Mouse (Mus musculus): ENCODE results near the gene Ppp1r3f. TPM values are rescaled to one million over a fixed set of nuclear protein-coding genes. Genes with fewer than 3 reads are reported as not detected.

Ppp1r3f gene
- polyA plus RNA-seq, 1 experiment from 2014 or later, result 3.2 TPM

DNA sequence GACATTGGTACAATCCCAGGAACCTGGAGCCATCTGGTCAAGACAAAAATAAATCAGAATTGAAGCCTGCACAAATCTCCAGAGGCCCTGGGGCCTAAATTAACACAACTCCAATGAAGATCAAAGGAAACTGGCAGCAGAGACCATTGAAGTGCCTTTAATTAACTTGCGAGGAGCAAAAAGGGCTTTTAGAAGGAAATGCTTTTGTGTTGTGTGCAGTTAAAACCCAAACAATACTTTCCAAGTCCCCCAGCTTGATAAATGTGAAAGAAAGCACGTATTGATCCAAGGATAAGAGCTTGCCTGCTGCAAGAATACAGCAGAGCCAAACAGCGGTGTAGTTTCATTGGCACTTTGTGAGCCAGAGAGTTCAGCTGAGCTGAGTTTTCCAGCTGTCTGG is 49.1 kb downstream of the Ppp1r3f start:
- Histone ChIP-seq H3K36me3 (no peaks in the 10 kb centered on the region), H3K4me1 (replicated peaks) (no peaks in the 10 kb centered on the region), H3K4me3 (no peak overlapping the region), H3K9me3 (replicated peaks) (no peaks in the 10 kb centered on the region), H3K9ac (no peak overlapping the region), H3K27ac (ENCODE audit: poor library complexity, severe bottlenecking) (no peak overlapping the region), H3K27me3 (replicated peaks) (no peaks in the 10 kb centered on the region), H3K4me2 (no peak overlapping the region)
- 55% methylated on average over 3 of the region's 3 CpGs for WGBS
- ATAC-seq (ENCODE audit: insufficient number of reproducible peaks, low FRiP score), result no peak

Other genes starting within 250 kb of the Ppp1r3f start
- 1.1 and 1.2 TPM in 2 replicates for gene Usp27x, start 198.5 kb downstream of the Ppp1r3f start, polyA plus RNA-seq (2016; fragmentation: Nextera tagmentation; extraction: Ambion mirVana)
- gene Foxp3, start 639 bp downstream of the Ppp1r3f start, polyA plus RNA-seq (2016; fragmentation: Nextera tagmentation; extraction: Ambion mirVana), result 0.10 TPM in 1 of 2 replicates, not detected in the other
- gene Ccdc22, start 31.2 kb upstream of the Ppp1r3f start, polyA plus RNA-seq (2016; fragmentation: Nextera tagmentation; extraction: Ambion mirVana), result 19.4 and 20.2 TPM in 2 replicates
- not detected in 2 replicates for gene Cacna1f, start 32.8 kb upstream of the Ppp1r3f start, polyA plus RNA-seq (2016; fragmentation: Nextera tagmentation; extraction: Ambion mirVana)
- 0.63 and 0.94 TPM in 2 replicates for gene Syp, start 64.2 kb upstream of the Ppp1r3f start, polyA plus RNA-seq (2016; fragmentation: Nextera tagmentation; extraction: Ambion mirVana)
- 6.6 and 6.8 TPM in 2 replicates for gene Prickle3, start 83.0 kb upstream of the Ppp1r3f start, polyA plus RNA-seq (2016; fragmentation: Nextera tagmentation; extraction: Ambion mirVana)
- 147 and 155 TPM in 2 replicates for gene Plp2, start 97.1 kb upstream of the Ppp1r3f start, polyA plus RNA-seq (2016; fragmentation: Nextera tagmentation; extraction: Ambion mirVana)
- gene Magix, start 107.0 kb upstream of the Ppp1r3f start, polyA plus RNA-seq (2016; fragmentation: Nextera tagmentation; extraction: Ambion mirVana), result 0.18 TPM in 2 replicates
- 35.5 and 36.4 TPM in 2 replicates for gene Gpkow, start 122.8 kb upstream of the Ppp1r3f start, polyA plus RNA-seq (2016; fragmentation: Nextera tagmentation; extraction: Ambion mirVana)
- gene Wdr45, start 140.1 kb upstream of the Ppp1r3f start, polyA plus RNA-seq (2016; fragmentation: Nextera tagmentation; extraction: Ambion mirVana), result 21.6 and 22.4 TPM in 2 replicates
- not detected in 2 replicates for gene Gm45208, start 148.0 kb upstream of the Ppp1r3f start, polyA plus RNA-seq (2016; fragmentation: Nextera tagmentation; extraction: Ambion mirVana)
- 43.5 and 44.3 TPM in 2 replicates for gene Praf2, start 154.2 kb upstream of the Ppp1r3f start, polyA plus RNA-seq (2016; fragmentation: Nextera tagmentation; extraction: Ambion mirVana)
- gene Ccdc120, start 176.6 kb upstream of the Ppp1r3f start, polyA plus RNA-seq (2016; fragmentation: Nextera tagmentation; extraction: Ambion mirVana), result 6.6 and 8.2 TPM in 2 replicates
- 22.3 TPM in 2 replicates for gene Tfe3, start 188.3 kb upstream of the Ppp1r3f start, polyA plus RNA-seq (2016; fragmentation: Nextera tagmentation; extraction: Ambion mirVana)
- gene Gripap1, start 215.5 kb upstream of the Ppp1r3f start, polyA plus RNA-seq (2016; fragmentation: Nextera tagmentation; extraction: Ambion mirVana), result 32.0 and 32.2 TPM in 2 replicates
- gene Kcnd1, start 248.0 kb upstream of the Ppp1r3f start, polyA plus RNA-seq (2016; fragmentation: Nextera tagmentation; extraction: Ambion mirVana), result 1.4 and 1.9 TPM in 2 replicates

All from heart, embryonic 12.5 days (tissue).